Mouse (Mus musculus) liver, postnatal 0 days (tissue): ENCODE results near the gene Pard6a.

Experiments used
- CTCF ChIP-seq: sonication (generic); IDR thresholded peaks from 2 replicates; pipeline ENCODE4 v1.5.1; 2016; ENCODE audit warnings: antibody characterized with exemption, low read depth
- EP300 ChIP-seq: IDR thresholded peaks from 2 replicates; pipeline ENCODE4 v1.6.1; 2016; ENCODE audit warnings: antibody characterized with exemption, low read depth, mild to moderate bottlenecking

GRCm38 (mm10) chr8:105661167-105661566 lies 39.8 kb upstream of the Pard6a start:
- TF ChIP-seq CTCF (peak; percentile 63), EP300 (no peak)
